Mouse (Mus musculus) testis, postnatal 14 days (tissue): Measurements from ENCODE around the gene Gm28308.

Source experiments
- DNase-seq: peaks from one replicate; pipeline ENCODE4 v3.0.0; 2021; ENCODE audit warnings: low spot score

Gm28308 gene

GRCm38 (mm10) chr6:52213119-52213986 is at the start of gene Gm28308, which contains the start of gene Hoxa3:
Gm28308 (minus strand) TSS chr6:52213339.
Hoxa3 (minus strand) TSS chr6:52213336.
- peak; percentile 15 for DNase-seq

DNA sequence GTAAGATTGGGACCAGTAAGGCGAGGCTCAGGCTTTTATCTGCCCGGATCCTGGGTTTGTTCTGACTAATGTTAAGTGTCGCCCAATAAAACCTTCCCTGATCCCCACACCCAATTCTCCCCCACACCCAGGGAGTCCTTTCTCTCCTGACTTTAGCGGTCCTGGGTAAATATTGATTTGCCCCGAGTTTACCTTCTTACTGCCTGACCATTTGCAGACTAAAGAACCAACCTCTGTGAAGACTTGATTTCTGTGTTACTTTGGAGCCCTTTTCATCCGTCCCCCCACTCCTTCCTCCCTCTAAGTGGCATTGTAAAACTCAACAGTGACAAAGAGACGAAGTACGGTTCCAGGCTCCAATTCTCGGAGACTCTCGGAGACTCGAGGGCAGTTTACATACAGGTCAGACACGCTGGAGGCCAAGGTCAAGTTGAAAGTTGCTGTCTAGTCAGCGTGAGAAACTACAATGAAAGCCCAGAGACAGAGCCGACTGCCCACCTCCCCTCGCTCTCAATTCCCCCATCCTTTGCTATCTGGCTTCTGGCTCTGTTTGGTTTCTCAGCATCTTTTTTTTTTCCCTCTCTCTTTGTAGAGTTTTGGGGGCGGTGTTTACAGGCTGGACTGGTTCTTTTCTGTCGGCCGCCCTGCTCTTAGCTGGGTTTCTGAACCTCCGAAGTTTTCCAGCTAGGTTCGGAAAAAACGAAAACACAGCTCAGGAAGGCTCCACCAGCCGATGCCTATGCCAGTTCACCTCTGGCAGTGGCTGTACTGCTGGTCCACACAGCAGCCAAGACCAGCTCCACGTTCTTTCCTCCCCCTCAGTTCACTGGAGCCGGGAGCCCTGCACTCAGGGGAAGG is 49.6 kb upstream of the Gm28308 start:
- DNase-seq = no peak

DNA sequence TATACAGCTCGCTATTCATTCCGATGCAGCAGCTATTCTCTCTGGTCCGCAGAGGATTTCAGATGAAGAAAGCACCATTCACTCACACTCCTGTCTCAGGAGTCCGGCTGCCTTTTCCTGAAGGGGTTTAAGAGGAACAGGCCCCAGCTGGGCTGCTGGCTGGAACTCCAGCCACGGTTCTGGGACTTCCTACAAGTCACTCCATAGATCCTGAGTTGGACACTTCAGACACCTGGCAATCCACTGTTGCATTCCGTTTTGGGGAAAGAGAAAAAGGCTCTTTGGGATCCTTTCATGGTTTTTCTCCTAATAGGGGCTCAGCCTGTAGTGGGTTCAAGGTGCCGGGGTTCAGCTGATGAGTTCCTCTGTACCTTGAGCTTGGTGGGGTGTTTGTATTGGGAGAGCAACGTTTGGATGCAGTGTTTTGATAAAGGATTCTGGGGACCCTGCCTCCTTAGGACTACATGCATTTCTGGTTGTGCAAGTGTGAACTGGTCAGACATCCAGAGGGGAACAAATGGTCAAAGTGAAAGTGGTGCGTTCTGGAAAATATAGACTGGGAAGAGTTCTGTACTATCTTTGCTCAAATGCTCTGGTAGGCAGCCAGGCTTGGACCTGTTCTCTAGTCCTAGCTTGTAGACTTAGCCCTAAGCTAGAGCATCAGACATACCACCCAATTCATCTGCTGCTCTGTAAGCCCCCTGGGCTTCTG is 48.8 kb upstream of the Gm28308 start:
- DNase-seq = no peak

DNA sequence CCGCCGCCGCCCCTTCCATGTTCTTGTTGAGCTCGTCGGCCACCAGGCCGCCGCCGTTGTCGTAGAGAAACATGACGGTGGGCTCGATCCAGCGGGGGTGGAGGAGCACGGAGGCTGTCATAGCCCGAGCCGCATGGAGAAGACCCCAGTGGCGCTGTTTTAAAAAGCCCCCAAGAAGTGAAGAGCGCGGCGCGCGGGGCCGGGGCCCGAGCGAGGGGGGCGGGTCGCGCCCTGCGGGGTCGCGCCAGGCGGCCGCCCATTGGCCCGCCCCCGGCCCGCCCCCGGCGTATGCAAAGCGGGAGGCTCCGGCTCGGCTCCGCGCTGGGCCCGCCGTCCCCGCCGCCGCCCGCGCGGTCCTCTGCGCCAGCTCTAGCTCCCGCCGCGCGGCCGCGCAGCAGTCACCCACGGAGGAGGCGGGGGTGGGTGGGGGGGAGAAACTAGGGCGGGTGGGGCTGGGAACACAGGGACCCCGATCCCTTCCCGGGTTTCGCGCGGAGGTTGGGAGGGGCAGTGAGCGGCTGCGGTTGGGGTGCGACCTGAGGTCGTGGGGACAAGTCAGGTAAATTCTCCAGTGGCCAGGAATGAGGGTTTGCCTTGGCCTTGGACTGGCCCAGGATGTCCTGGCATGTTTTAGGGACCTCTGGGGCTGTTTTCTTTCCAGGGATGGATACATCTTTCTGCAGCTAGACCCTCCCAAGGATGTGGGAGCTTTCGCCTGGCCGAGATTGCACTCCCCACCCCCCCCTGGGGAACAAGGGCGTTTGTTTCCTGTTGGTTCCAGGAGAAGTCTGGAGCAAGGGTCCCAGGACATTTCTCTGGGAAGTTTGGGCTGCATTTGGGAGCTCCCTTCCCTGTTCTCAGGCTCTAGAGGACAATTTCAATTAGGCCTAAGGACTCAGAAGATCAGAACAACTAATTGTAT is 47.8 kb upstream of the Gm28308 start, which contains the start of gene Hoxa13:
Gene Hoxa13 (minus strand): TSS at position 227 of the 922 bp plus-strand sequence.
- no peak for DNase-seq

DNA sequence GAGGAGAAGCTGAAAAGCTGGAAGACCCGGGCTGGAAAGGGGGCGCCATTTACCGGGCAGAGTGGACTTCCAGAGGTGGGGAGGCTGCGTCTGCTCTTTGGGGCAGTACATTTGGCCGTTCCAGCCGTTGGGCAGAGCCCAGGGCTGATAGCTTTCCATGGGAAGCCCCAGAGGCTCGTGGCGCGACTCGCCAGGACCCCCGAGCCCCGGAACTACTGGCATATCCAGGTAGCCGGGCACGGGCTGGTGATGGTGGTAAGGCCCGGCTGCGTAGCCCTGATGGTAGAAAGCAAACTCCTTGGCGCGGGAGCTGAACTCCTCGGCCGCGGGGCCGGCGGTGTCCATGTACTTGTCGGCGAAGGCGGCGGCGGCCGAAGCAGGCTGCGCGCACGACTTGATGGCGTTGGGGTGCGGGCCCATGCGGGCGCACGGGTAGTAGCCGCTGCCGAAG is 46.7 kb upstream of the Gm28308 start:
- no peak for DNase-seq

- no peak for DNase-seq
Measured at GRCm38 (mm10) chr6:52259081-52259790, 46.1 kb upstream of the Gm28308 start.

- DNase-seq = no peak
Measured at GRCm38 (mm10) chr6:52256956-52257355, 43.8 kb upstream of the Gm28308 start.

DNA sequence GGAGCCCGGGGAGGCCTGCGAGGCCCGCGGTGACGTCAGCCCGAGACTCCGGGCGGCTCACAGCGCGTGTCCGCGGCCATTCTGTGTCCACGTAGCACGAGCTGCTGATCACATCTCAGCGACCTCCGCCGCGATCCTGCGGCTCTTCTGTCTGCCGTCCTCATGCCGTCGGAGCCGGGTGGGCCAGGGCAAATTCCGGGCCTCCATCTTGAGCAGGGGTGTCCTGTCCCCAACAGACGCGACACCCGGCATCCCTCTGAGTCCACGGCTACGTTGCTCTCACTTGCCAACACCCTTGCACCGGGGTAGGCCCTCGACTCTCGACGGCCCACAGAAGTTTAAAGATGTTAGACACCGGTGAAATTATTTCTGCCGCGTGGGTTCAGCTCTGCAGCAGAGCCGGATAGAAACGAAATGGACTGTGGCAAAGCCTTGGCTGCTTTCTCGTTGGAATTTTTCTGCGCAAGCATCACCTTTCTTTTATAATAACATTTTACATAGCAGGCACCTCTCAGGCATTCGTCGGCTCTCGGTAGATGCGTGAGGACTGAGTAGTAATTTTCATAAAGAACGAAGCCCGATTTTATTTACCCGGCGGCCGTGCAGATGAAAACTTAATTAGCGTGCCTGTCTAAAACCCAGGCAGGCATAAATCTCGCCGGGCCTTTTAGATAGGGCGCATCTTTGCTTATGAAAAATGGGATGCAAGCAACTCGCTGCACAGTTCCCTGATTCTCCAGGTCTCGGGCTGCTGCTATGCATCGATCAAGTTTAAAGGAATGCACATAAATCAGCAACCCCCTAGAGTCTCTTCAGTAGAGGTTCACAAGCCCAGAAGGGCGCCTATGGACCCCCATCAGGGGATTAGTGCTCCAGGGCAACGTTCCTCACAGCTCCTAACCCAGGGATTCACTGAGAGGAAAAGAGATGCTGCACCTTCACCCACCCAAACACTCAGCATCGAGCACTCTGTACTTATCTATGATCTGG is 40.7 kb upstream of the Gm28308 start:
- DNase-seq = no peak

DNA sequence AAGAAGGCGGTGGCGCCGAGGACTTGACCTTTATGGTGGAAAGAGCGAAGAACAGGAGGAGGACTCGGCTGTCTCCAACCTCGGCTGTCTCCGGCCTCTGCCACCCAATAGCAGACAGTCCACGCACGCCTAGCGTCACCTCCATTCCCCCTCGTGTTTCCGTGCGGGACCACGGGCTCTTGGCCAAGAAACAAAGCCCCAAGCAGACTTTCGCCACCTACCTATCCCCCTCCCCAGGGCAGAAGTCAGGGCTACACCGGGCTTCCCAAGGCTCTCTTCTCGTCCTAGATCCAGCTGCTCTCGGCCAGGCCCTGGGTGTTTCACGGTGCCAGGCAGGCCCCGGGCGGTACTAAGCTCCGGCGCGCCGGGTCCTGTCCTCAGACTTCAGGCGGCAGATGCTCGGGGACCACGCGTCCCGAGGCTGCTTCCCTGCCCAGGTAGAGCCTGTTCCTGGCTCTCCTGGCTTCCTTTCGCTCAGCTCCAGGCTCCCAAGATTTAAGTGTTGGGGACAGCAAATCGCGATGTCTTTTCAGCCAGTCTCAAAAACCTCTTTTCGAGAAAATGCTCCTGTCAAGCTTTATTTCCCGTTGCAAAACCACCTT is 39.7 kb upstream of the Gm28308 start:
- no peak for DNase-seq

DNA sequence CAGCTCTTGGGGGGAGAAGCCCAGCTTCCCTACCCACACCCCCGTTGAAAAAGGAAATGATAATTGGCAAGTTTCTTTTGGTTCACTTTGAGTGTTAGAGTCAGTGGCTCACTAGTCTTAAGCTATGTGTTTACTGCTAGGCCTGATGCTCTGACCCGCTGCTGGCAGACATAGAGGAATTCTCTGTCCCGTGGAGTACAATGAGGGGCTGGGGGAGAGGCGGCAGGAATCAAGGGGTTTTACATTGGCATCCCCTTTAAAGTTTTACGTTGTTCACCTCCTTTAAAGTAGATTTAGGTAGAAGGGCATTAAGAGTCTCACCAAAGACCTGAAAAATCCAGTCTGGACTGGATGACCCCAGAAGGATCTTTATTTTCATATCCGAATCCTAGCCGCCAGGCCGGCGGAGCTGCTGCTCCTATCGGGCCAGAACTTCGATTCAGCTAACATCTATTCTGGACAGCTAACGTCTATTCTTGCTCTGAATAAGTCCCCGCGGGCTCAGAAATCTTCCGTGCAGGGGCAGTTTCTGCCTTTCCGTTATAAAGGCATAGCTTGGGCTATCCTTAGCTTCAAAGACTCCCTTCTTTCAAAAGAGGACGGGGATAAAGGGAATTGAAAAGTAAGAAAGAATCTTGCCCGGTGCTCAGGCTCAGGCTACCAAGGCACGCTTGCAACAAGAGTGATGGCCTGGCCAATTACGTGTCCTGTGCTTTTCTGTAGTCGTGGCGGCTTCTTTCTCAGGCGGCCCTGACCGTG is 39.1 kb upstream of the Gm28308 start:
- DNase-seq = no peak

- no peak for DNase-seq
Measured at GRCm38 (mm10) chr6:52251177-52251879, 38.2 kb upstream of the Gm28308 start.

- no peak for DNase-seq
Measured at GRCm38 (mm10) chr6:52249826-52250225, 36.7 kb upstream of the Gm28308 start.

DNA sequence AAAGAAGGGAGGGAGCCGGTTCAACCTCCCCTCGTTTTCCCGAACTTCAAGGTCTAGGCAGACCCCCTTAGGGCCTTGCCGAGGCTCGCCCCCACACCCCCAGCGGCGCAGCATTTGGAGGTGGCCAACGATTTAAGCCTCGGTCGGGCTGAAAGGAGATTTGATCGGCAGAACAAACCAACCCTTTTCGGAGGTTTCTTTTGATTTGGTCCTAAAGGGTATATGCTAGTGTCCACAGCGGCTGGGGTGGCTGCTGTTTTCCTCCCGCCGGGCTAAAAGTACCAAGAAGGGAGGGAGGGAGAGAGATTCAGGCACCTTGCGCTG is 36.2 kb upstream of the Gm28308 start:
- no peak for DNase-seq

- DNase-seq = no peak
Measured at GRCm38 (mm10) chr6:52248638-52249414, 35.7 kb upstream of the Gm28308 start.

DNA sequence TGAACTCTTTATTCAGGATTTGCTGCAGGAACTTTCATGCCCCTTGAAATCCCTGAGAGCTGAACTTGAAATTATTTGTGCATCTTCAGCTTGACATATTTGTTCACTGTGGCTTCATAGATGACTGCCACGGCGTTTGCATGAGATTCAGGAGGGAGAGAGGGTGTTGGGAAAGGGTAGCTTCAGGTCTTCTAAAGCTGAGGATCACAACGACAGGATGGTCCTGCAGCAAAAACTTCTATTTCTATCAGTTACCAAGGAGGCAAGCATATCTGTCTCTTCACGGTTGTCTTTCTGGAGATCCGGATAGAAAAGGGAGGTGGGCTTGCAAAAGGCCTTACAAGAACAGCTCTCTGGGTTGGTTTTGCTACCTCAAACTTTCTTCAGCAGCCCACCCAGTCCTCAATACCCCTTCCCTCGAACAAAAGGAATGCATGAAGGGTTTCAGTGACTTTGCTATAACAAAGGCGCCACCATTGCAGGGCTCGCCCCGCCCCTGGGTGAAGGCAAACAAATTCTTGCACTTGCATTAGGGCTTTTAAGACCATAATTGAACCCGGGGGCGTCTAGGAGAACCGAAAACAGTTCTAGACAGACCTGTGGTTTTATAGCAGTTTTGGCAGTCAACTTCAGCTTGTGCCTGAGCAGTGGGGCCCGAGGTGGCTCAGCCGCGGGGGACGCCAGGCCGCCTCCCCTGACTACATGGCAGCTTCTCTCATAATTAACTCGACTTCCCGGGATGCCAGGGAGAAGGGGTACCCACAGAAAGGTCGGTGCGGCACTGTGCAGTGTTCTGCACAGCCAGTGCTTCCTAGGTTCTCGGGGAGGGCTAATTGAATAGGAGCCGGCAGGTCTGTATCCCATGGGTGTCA is 34.9 kb upstream of the Gm28308 start:
- no peak for DNase-seq

- DNase-seq = no peak
Measured at GRCm38 (mm10) chr6:52246916-52247315, 33.8 kb upstream of the Gm28308 start.
